Mouse (Mus musculus): Measurements from ENCODE around the gene Gm29609. TPM values are rescaled to one million over a fixed set of nuclear protein-coding genes. Genes with fewer than 3 reads are reported as not detected.

Gm29609 gene
- polyA plus RNA-seq, 1 experiment from 2014 or later, result 0.53 TPM

DNA sequence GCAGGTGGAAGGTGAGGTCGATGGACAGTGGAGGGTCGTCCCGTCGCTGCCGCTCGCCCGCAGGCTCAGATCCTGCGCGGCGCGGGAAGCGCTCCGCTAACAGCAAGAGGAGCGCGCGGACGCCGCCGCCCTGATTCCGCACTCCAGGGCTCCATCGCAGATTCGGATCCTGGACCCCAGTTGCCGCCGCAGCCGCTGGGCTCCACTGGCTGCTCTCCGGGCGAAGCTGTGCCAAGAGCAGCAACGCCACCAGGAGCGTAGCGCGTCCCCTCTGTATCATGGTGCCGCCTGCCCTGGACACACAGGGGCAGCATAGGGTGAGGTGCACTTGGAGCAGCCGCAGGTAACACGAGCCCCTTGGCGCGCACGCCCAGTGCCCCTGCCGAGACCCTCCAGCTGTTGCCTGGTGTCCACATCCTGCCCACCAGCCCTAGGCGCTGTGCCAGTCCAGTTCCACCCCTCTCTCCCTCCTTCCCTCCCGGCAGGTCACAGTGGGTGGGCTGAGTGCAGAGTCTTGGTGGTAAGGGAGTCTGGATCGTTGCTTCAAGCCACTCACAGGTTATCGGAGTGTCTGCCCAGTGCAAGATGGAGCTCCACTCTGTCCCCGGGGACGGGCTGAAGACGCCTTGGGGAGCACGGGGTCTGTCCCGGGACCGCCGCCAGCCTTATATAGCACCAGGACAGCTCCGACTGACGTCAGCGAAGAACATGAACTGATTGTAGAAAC lies 41.3 kb downstream of the Gm29609 start, which contains the start of gene Ucn:
Gene Ucn, minus strand, starts transcription at position 589 of the 727 bp plus-strand sequence.
- Histone ChIP-seq H3K4me3 (replicated peaks; ENCODE audit: low read depth, low read length) (peak within 1 kb of the TSS; percentile 20), H3K4me2 (ENCODE audit: low read length) (peak within 1 kb of the TSS; percentile 40), H3K36me3 (ENCODE audit: insufficient read depth, low read length) (no peaks in the 10 kb centered on the region), H3K27ac (no peak within 1 kb of the TSS), H3K4me1 (replicated peaks; ENCODE audit: insufficient read depth, low read length) (peaks cover 7% of the 10 kb centered on the region; the same call in 1 of the 2 replicates), H3K9me3 (replicated peaks; ENCODE audit: low read length) (no peaks in the 10 kb centered on the region), H3K27me3 (ENCODE audit: insufficient read depth, low read length) (peaks cover 48% of the 10 kb centered on the region), H3K9ac (ENCODE audit: low read depth, low read length) (no peak within 1 kb of the TSS)
- TF ChIP-seq CTCF (IDR thresholded peaks at IDR 0.05; ENCODE audit: low read depth), result no peak
- under 1% methylated on average over 52 of the region's 52 CpGs for WGBS
- ATAC-seq (replicated peaks; ENCODE audit: low FRiP score, low read depth), result no peak; the same call in 1 of the 2 replicates
- DNase-seq (ENCODE audit: low spot score), result peak; percentile 36

- H3K4me3 ChIP-seq (replicated peaks; ENCODE audit: low read depth, low read length), result peak overlapping the region; percentile 20; the same call in 1 of the 2 replicates
- TF ChIP-seq CTCF (IDR thresholded peaks at IDR 0.05; ENCODE audit: low read depth), result no peak
- H3K27me3 ChIP-seq (ENCODE audit: insufficient read depth, low read length), result peaks cover 48% of the 10 kb centered on the region
- no peaks in the 10 kb centered on the region for H3K9me3 ChIP-seq (replicated peaks; ENCODE audit: low read length)
- H3K36me3 ChIP-seq (ENCODE audit: insufficient read depth, low read length), result no peaks in the 10 kb centered on the region
- H3K4me2 ChIP-seq (ENCODE audit: low read length), result peak overlapping the region; percentile 40
- WGBS, result 1% methylated on average over 13 of the region's 13 CpGs
- DNase-seq (ENCODE audit: low spot score) (no peak), ATAC-seq (replicated peaks; ENCODE audit: low FRiP score, low read depth) (no peak)
- no peak overlapping the region for H3K27ac ChIP-seq
- H3K9ac ChIP-seq (ENCODE audit: low read depth, low read length), result no peak overlapping the region
- peaks cover 7% of the 10 kb centered on the region; the same call in 1 of the 2 replicates for H3K4me1 ChIP-seq (replicated peaks; ENCODE audit: insufficient read depth, low read length)
These were observed 42.1 kb downstream of the Gm29609 start for GRCm38 (mm10) chr5:31137658-31138057.

GRCm38 (mm10) chr5:31136730-31137424 lies 42.8 kb downstream of the Gm29609 start:
- no peak for ATAC-seq (replicated peaks; ENCODE audit: low FRiP score, low read depth)
- H3K9ac ChIP-seq (ENCODE audit: low read depth, low read length), result no peak overlapping the region
- H3K27me3 ChIP-seq (ENCODE audit: insufficient read depth, low read length), result peaks cover 48% of the 10 kb centered on the region
- peaks cover 7% of the 10 kb centered on the region; the same call in 1 of the 2 replicates for H3K4me1 ChIP-seq (replicated peaks; ENCODE audit: insufficient read depth, low read length)
- 1% methylated on average over 33 of the region's 33 CpGs for WGBS
- H3K4me3 ChIP-seq (replicated peaks; ENCODE audit: low read depth, low read length), result peak overlapping the region; percentile 20; the same call in 1 of the 2 replicates
- H3K4me2 ChIP-seq (ENCODE audit: low read length), result no peak overlapping the region
- no peaks in the 10 kb centered on the region for H3K36me3 ChIP-seq (ENCODE audit: insufficient read depth, low read length)
- DNase-seq (ENCODE audit: low spot score), result no peak
- TF ChIP-seq CTCF (IDR thresholded peaks at IDR 0.05; ENCODE audit: low read depth), result no peak
- no peaks in the 10 kb centered on the region for H3K9me3 ChIP-seq (replicated peaks; ENCODE audit: low read length)
- no peak overlapping the region for H3K27ac ChIP-seq

DNA sequence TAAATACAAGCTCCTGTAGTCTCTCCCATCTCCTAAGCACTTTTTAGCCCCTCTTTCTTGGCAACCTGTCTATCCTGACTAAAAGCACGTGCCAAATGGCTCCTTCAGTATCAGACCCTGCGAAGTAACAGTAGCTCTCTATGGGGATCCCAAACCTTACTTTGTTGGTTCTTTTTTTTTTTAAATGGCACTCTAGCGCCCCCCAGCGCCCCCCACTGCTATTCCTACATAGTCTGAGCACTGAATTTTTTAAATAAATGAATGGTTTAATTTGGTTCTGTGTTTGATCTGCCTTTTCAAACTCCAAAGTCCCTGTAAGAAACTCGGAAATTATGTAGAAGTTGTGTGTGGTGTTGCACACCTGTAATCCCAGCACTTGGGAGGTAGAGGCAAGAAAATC lies 53.7 kb downstream of the Gm29609 start:
- DNase-seq (ENCODE audit: low spot score) (no peak), ATAC-seq (replicated peaks; ENCODE audit: low FRiP score, low read depth) (no peak)
- Histone ChIP-seq H3K4me1 (replicated peaks; ENCODE audit: insufficient read depth, low read length) (no peaks in the 10 kb centered on the region), H3K9me3 (replicated peaks; ENCODE audit: low read length) (no peaks in the 10 kb centered on the region), H3K9ac (ENCODE audit: low read depth, low read length) (no peak overlapping the region), H3K4me2 (ENCODE audit: low read length) (no peak overlapping the region), H3K36me3 (ENCODE audit: insufficient read depth, low read length) (no peaks in the 10 kb centered on the region), H3K27me3 (ENCODE audit: insufficient read depth, low read length) (no peaks in the 10 kb centered on the region), H3K4me3 (replicated peaks; ENCODE audit: low read depth, low read length) (no peak overlapping the region), H3K27ac (no peak overlapping the region)
- WGBS, result 39% methylated on average over 5 of the region's 5 CpGs
- TF ChIP-seq CTCF (IDR thresholded peaks at IDR 0.05; ENCODE audit: low read depth), result no peak

GRCm38 (mm10) chr5:31123481-31123880 lies 56.2 kb downstream of the Gm29609 start:
- no peaks in the 10 kb centered on the region for H3K9me3 ChIP-seq (replicated peaks; ENCODE audit: low read length)
- WGBS, result 39% methylated on average over 2 of the region's 2 CpGs
- no peak for TF ChIP-seq CTCF (IDR thresholded peaks at IDR 0.05; ENCODE audit: low read depth)
- H3K4me3 ChIP-seq (replicated peaks; ENCODE audit: low read depth, low read length), result no peak overlapping the region
- no peaks in the 10 kb centered on the region for H3K27me3 ChIP-seq (ENCODE audit: insufficient read depth, low read length)
- no peaks in the 10 kb centered on the region for H3K4me1 ChIP-seq (replicated peaks; ENCODE audit: insufficient read depth, low read length)
- no peak overlapping the region for H3K4me2 ChIP-seq (ENCODE audit: low read length)
- H3K27ac ChIP-seq, result no peak overlapping the region
- no peaks in the 10 kb centered on the region for H3K36me3 ChIP-seq (ENCODE audit: insufficient read depth, low read length)
- ATAC-seq (replicated peaks; ENCODE audit: low FRiP score, low read depth) (no peak), DNase-seq (ENCODE audit: low spot score) (no peak)
- H3K9ac ChIP-seq (ENCODE audit: low read depth, low read length), result no peak overlapping the region

GRCm38 (mm10) chr5:31121111-31121510 lies 58.6 kb downstream of the Gm29609 start:
- Histone ChIP-seq H3K4me1 (replicated peaks; ENCODE audit: insufficient read depth, low read length) (no peaks in the 10 kb centered on the region), H3K4me2 (ENCODE audit: low read length) (no peak overlapping the region), H3K9me3 (replicated peaks; ENCODE audit: low read length) (no peaks in the 10 kb centered on the region), H3K27ac (no peak overlapping the region), H3K9ac (ENCODE audit: low read depth, low read length) (no peak overlapping the region), H3K36me3 (ENCODE audit: insufficient read depth, low read length) (no peaks in the 10 kb centered on the region), H3K27me3 (ENCODE audit: insufficient read depth, low read length) (no peaks in the 10 kb centered on the region), H3K4me3 (replicated peaks; ENCODE audit: low read depth, low read length) (no peak overlapping the region)
- TF ChIP-seq CTCF (IDR thresholded peaks at IDR 0.05; ENCODE audit: low read depth), result no peak
- WGBS, result 71% methylated on average over 8 of the region's 8 CpGs
- DNase-seq (ENCODE audit: low spot score) (no peak), ATAC-seq (replicated peaks; ENCODE audit: low FRiP score, low read depth) (no peak)

Measured in kidney, postnatal 0 days (tissue).